Mouse (Mus musculus): ENCODE data around the gene Tcl1b3.

GRCm38 (mm10) chr12:105222601-105223319 is 31.9 kb downstream of the Tcl1b3 start, which contains the start of gene Tcl1:
- no peak for TF ChIP-seq TAL1 (IDR thresholded peaks at IDR 0.05; ENCODE audit: low read length)
- TF ChIP-seq GATA1 (IDR thresholded peaks at IDR 0.05; ENCODE audit: low read length), result no peak
